Mouse (Mus musculus) limb, embryonic 11.5 days (tissue): ENCODE results near the gene Pde6h. TPM values are rescaled to one million over a fixed set of nuclear protein-coding genes. Genes with fewer than 3 reads are reported as not detected.
"Not testable (repeated sequence)": the region's sequence is repeated elsewhere in the genome, so short reads cannot be mapped to it uniquely, and the experiment has no call there.

Experiments used
- ATAC-seq: fragments of 200-750 bp; cut with Nextera tagmentation; 2 replicates; pipeline ENCODE4 v1.8.0; 2017; ENCODE audit warnings: low read depth; ENCODE audit not compliant: insufficient number of reproducible peaks, low FRiP score, low TSS enrichment
- DNase-seq: peaks from one replicate; pipeline ENCODE4 v3.0.0-alpha.2; 2015; ENCODE audit warnings: low spot score
- H3K27ac ChIP-seq: fragments of 300-500 bp; sonication (generic); replicated peaks from 2 replicates; pipeline ENCODE4 v1.5.1; 2014; ENCODE audit warnings: low read depth, mild to moderate bottlenecking, low read length
- H3K27me3 ChIP-seq: fragments of 300-500 bp; sonication (generic); 2 replicates; pipeline ENCODE4 v1.6.1; 2014; ENCODE audit warnings: mild to moderate bottlenecking, low read length, mixed read lengths; ENCODE audit not compliant: control insufficient read depth, insufficient read depth
- H3K36me3 ChIP-seq: fragments of 300-500 bp; sonication (generic); 2 replicates; pipeline ENCODE4 v1.6.1; 2014; ENCODE audit warnings: mild to moderate bottlenecking, low read length, moderate library complexity, mixed read lengths; ENCODE audit not compliant: control insufficient read depth, insufficient read depth
- H3K4me1 ChIP-seq: fragments of 300-500 bp; sonication (generic); 2 replicates; pipeline ENCODE4 v1.6.1; 2014; ENCODE audit warnings: low read length, mixed read lengths; ENCODE audit not compliant: control insufficient read depth, insufficient read depth
- H3K4me2 ChIP-seq: fragments of 300-500 bp; sonication (generic); 2 replicates; pipeline ENCODE4 v1.6.1; 2014; ENCODE audit warnings: low read depth, mild to moderate bottlenecking, moderate library complexity; ENCODE audit not compliant: severe bottlenecking
- H3K4me3 ChIP-seq: fragments of 300-500 bp; sonication (generic); 2 replicates; pipeline ENCODE4 v1.5.1; 2014; ENCODE audit warnings: low read depth, low read length
- H3K9ac ChIP-seq: fragments of 300-500 bp; sonication (generic); 2 replicates; pipeline ENCODE4 v1.6.1; 2014; ENCODE audit warnings: mild to moderate bottlenecking, low read length
- H3K9me3 ChIP-seq: fragments of 300-500 bp; sonication (generic); 2 replicates; pipeline ENCODE4 v1.6.1; 2016; ENCODE audit warnings: low read length; ENCODE audit not compliant: control insufficient read depth
- WGBS: fragments of 180-500 bp; shearing (Covaris S2); extraction: QIAGEN DNeasy Blood & Tissue Kit; methylation state at CpG from one replicate; pipeline ENCODE4 v1.1.7; 2014; 5-methylcytosine and 5-hydroxymethylcytosine counted together
- polyA plus RNA-seq: library from polyadenylated mRNA; unstranded; fragments of >200 nt; fragmentation: Nextera tagmentation; extraction: Ambion mirVana; gene quantifications from 2 replicates; pipeline ENCODE4 v1.2.1, GENCODE M21; 2014

Gene Pde6h
- polyA plus RNA-seq, result not detected in 2 replicates

DNA sequence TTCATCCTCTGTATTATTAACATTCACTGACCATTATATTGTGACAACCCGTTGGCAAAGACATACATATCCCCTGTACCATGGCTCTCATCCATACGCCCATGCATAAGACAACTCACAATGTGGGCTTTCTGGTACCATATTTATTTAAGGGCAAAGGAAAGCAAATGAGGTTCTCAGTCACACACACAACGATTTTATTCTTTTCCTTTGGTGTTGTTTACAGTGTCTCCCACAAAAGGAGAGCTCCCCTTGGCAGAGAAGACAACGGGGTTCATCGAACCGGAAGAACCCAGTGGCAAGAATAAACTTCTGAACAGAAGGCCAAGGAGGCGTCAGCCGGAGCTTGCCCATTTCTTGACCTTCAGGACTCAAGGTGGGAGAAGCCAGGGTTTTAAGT, at the start of gene Pde6h:
Pde6h (plus strand) TSS at position 301 of the 400 bp plus-strand sequence.
- Histone ChIP-seq H3K4me1 (no peaks in the 10 kb centered on the region), H3K4me3 (no peak within 1 kb of the TSS), H3K4me2 (no peak within 1 kb of the TSS), H3K9me3 (no peaks in the 10 kb centered on the region), H3K27me3 (no peaks in the 10 kb centered on the region), H3K36me3 (no peaks in the 10 kb centered on the region), H3K27ac (no peak within 1 kb of the TSS), H3K9ac (no peak within 1 kb of the TSS)
- ATAC-seq (no peak), DNase-seq (no peak)
- 92% methylated on average over 8 of the region's 8 CpGs for WGBS

DNA sequence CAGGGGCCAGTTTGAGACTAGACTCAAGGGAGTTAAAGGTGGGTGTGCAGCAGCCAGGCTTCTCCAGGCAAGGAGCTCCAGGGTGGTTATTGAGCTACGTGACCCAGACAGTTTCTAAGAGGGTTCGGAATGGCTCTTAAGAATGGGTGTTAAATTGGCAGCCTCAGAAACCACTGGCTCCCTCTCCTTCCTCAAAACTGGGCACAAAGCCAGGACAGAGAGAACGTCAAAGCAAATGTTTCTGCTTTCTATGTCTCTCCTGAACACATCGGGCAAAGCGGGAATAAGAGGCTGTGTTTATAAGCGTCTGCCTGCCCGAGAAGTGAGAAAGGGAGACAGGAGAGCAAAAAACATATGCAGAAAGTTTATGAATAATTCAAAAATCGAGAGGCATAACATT, 49.0 kb upstream of the Pde6h start:
- Histone ChIP-seq H3K36me3 (no peaks in the 10 kb centered on the region), H3K4me3 (no peak overlapping the region), H3K27ac (no peak overlapping the region), H3K9me3 (no peaks in the 10 kb centered on the region), H3K9ac (no peak overlapping the region), H3K4me1 (0 out of 2 replicates have a peak, but pooled peaks cover 3% of the 10 kb centered on the region), H3K27me3 (no peaks in the 10 kb centered on the region), H3K4me2 (no peak overlapping the region)
- 83% methylated on average over 8 of the region's 8 CpGs for WGBS
- ATAC-seq (no peak), DNase-seq (no peak)

DNA sequence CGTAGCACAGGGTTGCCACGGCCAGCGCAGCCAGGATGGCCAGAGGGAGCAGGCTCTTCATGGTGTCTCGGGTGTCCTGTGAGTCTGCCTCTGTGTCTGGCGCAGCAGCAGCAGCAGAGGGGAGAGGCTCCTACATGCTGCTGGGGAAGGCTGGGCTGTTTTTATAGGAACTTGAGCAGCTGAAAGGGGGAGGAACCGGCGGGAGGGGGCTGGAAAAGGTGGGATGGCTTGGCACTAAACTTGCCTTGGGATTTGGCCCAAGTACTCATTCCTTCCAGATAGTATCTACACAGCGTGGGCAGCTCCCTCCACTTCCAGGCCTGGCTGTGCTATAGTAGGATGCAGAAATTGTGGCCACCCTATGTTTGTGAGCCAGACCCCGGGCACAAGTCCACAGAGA, 48.0 kb upstream of the Pde6h start, which contains the start of gene Mgp:
Mgp (minus strand) TSS at position 154 of the 400 bp plus-strand sequence.
- peak; percentile 37 for DNase-seq

DNA sequence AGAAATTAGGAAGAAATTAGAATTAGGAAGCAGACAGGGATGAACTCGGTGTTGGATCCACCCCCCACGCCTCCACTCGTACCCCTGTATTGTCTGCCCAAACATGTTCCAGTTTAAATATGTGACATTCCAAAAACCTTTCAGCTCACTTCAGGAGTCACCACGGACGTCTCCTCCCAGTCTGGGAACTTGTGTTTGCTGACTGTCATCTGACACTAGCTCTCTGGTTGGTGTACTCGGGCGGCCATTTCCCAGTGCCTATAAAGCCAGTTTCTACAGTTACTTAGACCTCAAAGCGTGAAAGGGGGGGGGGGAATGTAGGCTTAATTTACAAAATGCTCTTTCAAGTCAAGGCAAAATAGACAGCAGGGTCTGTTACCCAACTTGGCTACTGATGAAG, 42.0 kb upstream of the Pde6h start:
- no peaks in the 10 kb centered on the region for H3K27me3 ChIP-seq
- H3K4me3 ChIP-seq, result no peak overlapping the region
- DNase-seq (no peak), ATAC-seq (no peak)
- H3K27ac ChIP-seq, result no peak overlapping the region
- no peaks in the 10 kb centered on the region for H3K36me3 ChIP-seq
- no peak overlapping the region for H3K9ac ChIP-seq
- WGBS, result 62% methylated on average over 8 of the region's 8 CpGs
- no peaks in the 10 kb centered on the region for H3K4me1 ChIP-seq
- H3K4me2 ChIP-seq, result no peak overlapping the region
- no peaks in the 10 kb centered on the region for H3K9me3 ChIP-seq

More for the DNA sequence above, 48.0 kb upstream of the Pde6h start, which contains the start of gene Mgp:
- WGBS, result 36% methylated on average over 9 of the region's 9 CpGs
- Histone ChIP-seq H3K36me3 (no peaks in the 10 kb centered on the region), H3K27me3 (no peaks in the 10 kb centered on the region), H3K4me2 (peak within 1 kb of the TSS; percentile 5; the same call in 1 of the 2 replicates), H3K4me1 (0 out of 2 replicates have a peak, but pooled peaks cover 3% of the 10 kb centered on the region), H3K27ac (no peak within 1 kb of the TSS; the same call in 1 of the 2 replicates), H3K4me3 (no peak within 1 kb of the TSS), H3K9me3 (no peaks in the 10 kb centered on the region), H3K9ac (peak within 1 kb of the TSS; percentile 50; the same call in 1 of the 2 replicates)
- no peak for ATAC-seq

DNA sequence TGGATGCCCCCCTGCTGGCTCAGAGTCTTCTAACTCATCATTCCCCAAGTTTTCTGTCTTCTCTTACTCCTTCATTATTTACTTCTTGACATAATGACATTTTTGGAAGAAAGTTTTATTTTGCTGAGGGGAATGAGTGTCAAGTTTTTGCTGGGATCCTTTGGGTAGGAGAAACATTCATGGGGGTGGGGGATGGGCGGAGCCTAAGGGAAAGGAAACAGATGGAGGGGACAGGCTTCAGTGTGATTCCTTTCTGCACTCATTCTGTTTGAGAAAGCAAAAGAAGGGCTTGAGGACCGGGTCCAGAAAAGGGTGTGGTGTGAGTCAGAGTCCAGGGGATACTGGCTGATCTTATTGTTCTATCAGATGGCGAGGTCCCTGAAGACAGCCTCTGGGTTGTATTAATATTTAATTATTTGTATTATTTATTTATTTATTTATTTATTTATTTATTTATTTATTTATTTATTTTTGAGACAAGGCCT, 40.2 kb upstream of the Pde6h start:
- Histone ChIP-seq H3K4me2 (no peak overlapping the region), H3K4me1 (no peaks in the 10 kb centered on the region), H3K4me3 (no peak overlapping the region), H3K9me3 (no peaks in the 10 kb centered on the region), H3K27ac (no peak overlapping the region), H3K27me3 (no peaks in the 10 kb centered on the region), H3K9ac (no peak overlapping the region), H3K36me3 (no peaks in the 10 kb centered on the region)
- WGBS, result 86% methylated on average over 3 of the region's 3 CpGs
- ATAC-seq, result no peak
- no peak for DNase-seq

DNA sequence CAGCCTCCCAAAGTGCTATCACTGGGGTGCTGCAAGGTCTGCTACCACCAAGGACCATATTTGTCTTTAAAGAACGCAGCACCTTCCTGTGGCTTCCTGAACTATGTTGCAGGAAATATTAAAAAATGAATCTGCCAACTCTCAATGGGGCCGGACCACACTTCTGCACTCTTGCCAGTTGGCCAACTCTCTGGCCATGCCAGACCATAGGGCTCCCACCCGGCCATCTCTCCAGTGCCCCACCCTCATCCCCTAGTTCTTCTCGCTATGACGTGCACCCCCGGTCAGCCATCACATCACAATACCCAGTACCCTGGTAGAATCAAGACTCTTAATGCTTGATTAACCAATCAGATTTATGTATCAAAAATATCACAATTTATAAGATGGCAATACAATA, 39.7 kb upstream of the Pde6h start:
- H3K27ac ChIP-seq, result no peak overlapping the region
- no peak for ATAC-seq
- H3K4me2 ChIP-seq, result no peak overlapping the region
- no peaks in the 10 kb centered on the region for H3K9me3 ChIP-seq
- no peak overlapping the region for H3K4me3 ChIP-seq
- H3K9ac ChIP-seq, result no peak overlapping the region
- H3K27me3 ChIP-seq, result no peaks in the 10 kb centered on the region
- no peaks in the 10 kb centered on the region for H3K36me3 ChIP-seq
- 96% methylated on average over 6 of the region's 6 CpGs for WGBS
- no peak for DNase-seq
- H3K4me1 ChIP-seq, result no peaks in the 10 kb centered on the region

DNA sequence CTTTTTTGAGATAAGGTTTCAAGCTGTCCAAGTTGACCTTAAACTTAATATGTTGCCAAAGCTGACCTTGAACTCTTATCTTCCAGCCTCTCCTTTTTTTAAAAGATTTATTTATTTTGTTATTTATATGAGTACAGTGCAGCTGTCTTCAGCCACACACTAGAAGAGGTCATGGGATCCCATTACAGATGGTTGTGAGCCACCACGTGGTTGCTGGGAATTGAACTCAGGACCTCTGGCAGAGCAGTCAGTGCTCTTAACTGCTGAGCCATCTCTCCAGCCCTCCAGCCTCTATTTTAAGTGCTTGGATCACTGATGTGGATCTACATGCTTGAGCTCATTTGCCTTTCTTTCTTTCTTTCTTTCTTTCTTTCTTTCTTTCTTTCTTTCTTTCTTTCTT, 38.9 kb upstream of the Pde6h start:
- ATAC-seq, H3K4me2 ChIP-seq, H3K36me3 ChIP-seq, H3K9ac ChIP-seq, H3K27me3 ChIP-seq, H3K4me1 ChIP-seq, DNase-seq, H3K4me3 ChIP-seq, H3K9me3 ChIP-seq, H3K27ac ChIP-seq: not testable (repeated sequence)
- 71% methylated on average over 1 of the region's 1 CpGs for WGBS

DNA sequence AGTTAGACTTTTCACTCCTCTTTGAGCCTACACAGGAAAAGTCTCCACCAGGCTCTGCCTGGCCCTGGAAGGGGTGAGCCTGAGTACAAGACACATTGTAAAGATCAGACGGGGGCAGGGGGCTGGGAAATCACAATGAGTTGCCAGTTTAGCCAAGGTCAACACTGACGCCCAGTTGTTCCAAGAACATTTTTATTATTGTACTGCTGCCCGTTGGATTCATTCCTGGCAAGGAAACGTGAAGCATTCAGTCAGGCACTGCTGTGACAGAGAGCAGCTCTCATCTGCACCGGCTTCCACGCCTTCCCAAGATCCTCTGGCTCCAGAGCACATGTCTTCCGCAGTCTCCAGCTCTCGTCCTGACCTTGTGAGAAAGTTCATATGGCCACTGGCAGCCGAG, 35.8 kb upstream of the Pde6h start:
- no peaks in the 10 kb centered on the region for H3K9me3 ChIP-seq
- no peaks in the 10 kb centered on the region for H3K4me1 ChIP-seq
- WGBS, result 73% methylated on average over 9 of the region's 9 CpGs
- no peak overlapping the region for H3K4me3 ChIP-seq
- no peaks in the 10 kb centered on the region for H3K27me3 ChIP-seq
- no peak for DNase-seq
- H3K4me2 ChIP-seq, result no peak overlapping the region
- H3K36me3 ChIP-seq, result no peaks in the 10 kb centered on the region
- no peak overlapping the region for H3K27ac ChIP-seq
- no peak for ATAC-seq
- no peak overlapping the region for H3K9ac ChIP-seq

DNA sequence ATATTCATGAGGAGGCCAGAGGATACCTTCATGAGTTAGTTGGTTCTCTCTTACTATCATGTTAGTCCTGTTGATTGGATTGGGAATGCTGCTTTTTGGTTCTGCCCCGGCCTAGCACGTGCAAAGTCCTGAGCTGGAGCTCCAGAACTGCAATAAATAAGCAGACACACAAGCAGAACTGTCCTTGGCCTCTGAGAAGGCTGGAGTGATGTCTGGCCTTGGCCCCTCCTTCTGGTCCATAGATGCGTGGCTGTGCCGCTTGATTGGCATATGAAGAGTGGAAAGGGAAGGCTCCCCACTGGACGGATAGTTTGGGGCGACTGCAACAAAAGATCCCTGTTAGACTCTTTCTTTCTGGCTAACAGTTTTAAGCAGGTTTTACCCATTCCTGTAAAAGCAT, 34.6 kb upstream of the Pde6h start:
- Histone ChIP-seq H3K27me3 (no peaks in the 10 kb centered on the region), H3K9me3 (no peaks in the 10 kb centered on the region), H3K36me3 (no peaks in the 10 kb centered on the region), H3K4me1 (no peaks in the 10 kb centered on the region), H3K4me2 (no peak overlapping the region), H3K27ac (no peak overlapping the region), H3K9ac (no peak overlapping the region), H3K4me3 (no peak overlapping the region)
- WGBS, result 90% methylated on average over 6 of the region's 6 CpGs
- ATAC-seq, result no peak
- DNase-seq, result no peak
